Mouse (Mus musculus) hematopoietic stem cell, adult 5-6 weeks (primary cell): ENCODE measurements around the gene Rnf152. TPM values are rescaled to one million over a fixed set of nuclear protein-coding genes. Genes with fewer than 3 reads are reported as not detected.

ENCODE experiments used
- ATAC-seq, 2 experiments: fragments of 125-278 bp in 1 of 2; replicated peaks in 1 of 2; 2 replicates each; pipeline ENCODE4 v1.8.0; 2016 to 2017; ENCODE audit warnings: inconsistent platforms in 2 of 2, mild to moderate bottlenecking in 2 of 2, moderate number of reproducible peaks in 2 of 2, low read depth in 1 of 2, moderate TSS enrichment in 1 of 2; ENCODE audit not compliant: low FRiP score in 2 of 2, poor library complexity in 2 of 2, severe bottlenecking in 2 of 2, insufficient read depth in 1 of 2, low TSS enrichment in 1 of 2
- total RNA-seq: library from RNA; stranded (forward); fragments of 172-1452, 232-1000 nt; gene quantifications from 2 replicates; pipeline ENCODE4 v1.2.3, GENCODE M21; 2017

Gene Rnf152
- total RNA-seq = not detected in 2 replicates

DNA sequence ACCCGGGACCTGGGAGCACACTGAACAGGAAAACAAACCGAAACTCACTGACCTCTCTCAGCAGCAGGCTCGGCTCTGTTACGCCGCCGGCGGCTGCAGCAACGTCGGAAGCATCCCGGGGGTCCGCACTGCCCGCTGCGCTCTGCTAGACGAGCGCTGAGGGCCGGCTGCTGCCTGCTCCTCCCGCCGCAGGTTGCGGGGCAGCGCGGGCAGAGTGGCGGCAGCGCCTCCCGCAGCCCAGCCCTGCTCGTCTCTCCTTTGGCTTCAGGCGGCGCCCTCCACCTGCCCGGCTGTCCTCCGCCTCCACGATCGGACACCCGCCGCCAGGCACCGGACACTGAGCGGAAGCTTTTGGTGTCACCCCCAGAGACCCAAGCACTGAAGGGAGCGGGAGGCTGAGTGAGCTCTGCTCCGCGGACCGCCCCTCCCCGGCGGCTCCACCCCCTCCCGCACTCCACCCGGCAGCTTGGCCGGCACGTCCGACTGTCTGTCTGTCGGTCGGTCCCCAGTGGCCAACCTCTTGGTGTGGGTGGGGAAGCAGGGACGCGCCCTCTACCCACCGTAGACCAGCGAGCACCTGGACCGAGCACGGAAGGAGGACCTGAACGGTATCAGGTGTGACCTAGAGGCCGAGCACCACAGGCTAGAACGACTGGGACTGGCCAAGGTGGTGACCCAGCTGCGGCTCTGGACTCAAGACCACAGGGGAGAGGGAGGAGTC is at the start of gene Rnf152:
Gene Rnf152 (minus strand): TSS at position 420 of the 721 bp plus-strand sequence.
- ATAC-seq = peak; percentile 65 to 70

DNA sequence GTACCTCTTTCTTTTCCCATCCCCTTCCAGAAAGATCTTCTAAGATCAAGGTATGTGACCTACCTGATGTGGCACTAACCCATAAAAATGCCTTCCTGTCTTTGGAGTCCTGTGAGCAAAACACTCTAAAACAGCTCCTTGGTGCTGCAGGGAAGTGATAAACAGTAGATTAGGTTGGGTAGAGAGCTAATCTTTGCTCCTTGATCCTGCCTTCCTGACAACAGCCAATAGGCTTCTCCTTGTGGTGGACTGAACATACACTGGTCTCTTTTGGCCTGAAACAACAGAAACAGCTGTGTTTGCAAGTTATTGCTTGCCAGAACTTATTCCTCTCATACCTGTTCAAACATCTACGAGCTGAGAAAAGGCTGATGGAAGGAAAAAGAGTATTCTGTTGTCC is 46.3 kb upstream of the Rnf152 start:
- ATAC-seq = no peak

DNA sequence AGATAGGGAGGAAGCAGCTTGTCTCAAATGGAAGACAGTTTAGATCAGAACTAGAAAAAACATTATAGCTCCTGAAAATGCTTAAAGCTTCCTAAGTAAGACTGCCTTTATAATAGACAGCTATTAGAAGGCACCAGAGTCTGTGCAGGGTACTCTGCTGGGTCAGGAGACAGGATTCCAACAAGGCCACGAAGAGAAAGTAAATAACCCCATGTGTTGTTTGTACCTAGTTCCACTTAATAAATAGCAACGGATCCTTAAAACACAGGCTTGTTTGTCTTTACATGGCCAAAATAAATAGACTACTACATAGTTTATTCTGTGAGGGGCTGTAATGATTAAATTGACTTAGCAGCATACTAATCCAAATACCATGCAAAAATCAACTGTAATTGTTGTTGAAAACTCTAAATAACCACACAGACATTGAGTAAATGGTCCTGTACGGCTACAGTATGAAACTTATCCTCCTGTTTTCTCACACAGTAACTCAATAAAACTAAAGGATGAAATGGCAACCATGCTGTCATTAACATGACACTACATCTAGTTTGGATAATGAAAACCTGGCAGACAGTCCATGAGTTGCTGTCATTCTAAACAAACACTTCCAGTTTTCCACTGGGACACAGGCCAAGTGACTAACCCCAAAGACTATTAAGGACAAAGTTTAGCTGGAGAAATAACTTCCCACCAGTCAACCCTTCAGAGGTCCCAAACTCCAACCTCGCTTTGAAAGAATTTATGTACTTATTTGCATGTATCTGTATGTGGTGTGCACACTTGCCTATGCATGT is 27.8 kb upstream of the Rnf152 start:
- ATAC-seq = no peak

DNA sequence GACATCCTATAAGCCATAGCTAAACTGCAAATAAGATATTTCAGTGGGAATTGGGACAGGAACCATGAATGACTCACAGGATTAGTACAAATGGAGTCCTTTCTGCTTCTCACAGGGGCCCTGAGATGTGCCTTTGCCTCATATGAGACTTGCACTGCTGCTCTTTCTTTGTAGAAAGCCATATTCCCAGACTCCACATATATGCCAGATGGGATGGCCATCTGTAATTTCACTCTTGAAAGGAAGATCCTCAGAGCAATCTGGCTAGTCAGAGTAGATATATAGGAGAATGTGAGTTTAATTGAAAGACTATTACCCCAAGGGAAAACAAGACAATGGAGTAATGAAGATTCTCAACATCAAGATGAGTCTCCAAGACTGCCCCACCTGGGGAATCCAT is 21.0 kb upstream of the Rnf152 start:
- no peak for ATAC-seq

DNA sequence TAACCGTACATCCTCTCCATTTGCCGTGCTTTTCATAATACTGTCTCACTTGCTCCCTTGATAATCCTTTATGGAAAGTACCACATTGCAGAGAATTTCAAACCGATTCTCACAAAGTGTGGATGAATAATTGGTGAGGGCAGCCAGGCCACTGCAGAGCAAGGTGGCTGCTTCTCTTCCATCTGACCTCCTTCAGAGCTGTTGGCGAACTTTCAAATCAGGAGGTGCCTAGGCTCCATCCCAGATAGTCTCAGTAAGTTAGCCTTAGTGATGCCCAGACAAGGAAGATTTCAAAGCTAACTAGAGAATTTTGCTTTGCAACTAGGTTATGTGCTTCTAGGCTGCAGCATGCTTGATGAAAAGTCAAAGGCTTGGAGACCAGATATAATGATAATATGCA is 18.1 kb upstream of the Rnf152 start:
- no peak for ATAC-seq

DNA sequence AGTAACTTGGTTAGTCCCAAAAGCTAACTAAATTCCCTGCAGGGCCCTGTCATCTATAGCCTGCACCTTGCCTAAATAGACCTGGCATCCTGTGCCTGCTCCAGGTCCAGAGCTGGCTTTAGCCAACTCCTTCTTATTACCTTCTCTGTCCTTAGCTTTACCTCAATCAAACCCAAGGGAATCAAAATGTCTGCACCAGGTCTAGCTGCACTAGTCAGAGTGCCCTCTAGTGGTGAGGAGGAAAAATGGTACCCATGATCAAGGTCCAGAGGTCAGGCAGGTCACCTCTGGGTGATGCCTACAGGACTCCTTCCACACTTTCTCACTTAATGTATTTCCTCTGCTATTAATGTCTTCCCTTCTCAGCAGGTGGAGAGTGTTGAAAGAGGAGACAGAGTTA is 6.2 kb upstream of the Rnf152 start:
- peak; percentile 68 to 74 for ATAC-seq

DNA sequence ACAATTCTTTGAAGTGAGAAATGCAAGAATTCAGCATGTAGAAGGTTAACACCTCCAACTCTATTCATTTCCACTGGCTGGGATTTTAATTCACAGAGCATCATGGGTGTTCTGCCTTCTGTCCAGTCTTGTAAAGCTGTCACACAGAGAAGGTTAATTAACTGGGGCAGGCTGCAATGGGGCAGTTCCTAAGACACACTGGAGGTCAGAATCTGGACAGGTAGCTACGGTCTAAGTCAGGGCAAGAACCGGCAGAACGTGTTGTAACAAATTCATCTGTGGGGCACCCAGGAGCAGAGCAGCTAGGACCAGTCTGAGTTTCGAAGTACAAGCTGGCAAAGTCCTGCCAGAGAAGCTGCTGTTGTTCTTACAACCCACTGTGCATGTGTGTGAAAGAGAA is 2.4 kb upstream of the Rnf152 start:
- no peak for ATAC-seq

DNA sequence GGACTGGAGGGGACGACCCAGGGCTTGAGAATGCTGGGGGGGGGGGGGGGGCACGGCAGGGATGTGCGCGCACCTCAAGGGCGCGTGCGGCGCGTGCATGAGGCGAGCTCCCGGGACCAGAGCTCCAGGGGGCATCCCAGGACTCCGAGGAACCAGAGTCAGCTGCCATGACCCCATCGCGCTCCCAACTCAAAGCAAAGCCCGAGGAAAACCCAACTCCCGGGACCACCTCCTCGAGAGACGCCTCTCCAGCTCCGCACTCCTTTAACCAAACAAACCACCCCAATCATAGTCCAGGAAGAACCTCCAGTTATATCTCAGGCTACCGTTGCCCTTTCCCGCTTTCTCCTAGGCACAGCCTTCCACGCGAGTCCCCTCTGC is 610 bp downstream of the Rnf152 start:
- peak in 1 of 2 experiments; percentile 0; a peak in 1 of 4 replicates for ATAC-seq

DNA sequence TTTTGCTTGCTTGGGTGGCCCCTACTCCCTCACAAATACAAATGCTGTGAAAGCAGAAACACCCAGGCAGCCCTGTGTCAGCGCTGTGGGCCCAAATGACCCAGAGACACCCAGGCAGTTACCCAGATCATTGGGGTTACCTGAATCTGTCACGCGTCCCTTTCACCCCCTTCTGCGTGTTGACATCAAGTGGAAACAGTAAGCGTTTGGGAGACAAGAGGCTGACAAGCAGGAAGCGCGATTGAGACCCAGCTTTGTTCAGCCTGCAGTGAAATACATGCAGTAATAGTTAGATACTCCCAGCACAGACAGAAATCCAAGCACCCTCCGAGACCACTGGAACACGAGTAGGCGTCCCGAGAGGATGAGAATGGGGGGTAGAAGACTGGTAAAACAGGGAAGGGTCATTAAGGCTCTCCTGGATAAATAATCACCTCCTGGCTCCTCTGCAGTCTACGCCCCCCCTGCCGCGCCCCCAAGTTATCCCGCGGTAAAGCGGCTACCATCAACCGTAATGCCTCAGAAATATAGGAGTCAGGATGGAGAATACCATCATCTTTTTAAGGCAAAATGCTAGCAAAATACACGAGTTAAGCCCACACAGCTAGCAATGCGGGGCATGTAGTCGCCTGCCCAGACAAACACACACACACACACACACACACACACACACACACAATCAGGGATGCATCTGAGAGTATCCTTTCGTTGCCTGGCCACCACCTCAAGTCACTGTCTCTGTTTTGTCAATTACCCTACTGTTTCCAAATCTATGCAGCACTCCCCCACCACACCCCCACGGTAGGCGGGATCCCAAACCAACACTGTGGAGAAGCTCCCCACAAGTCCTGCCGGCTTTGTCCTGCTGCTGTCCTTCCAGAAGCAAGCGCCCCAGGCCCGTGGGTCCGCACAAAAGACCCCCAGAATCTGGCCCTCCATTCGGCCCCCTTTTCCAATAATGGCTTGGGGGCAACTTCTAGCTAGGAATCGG is 1.3 kb downstream of the Rnf152 start:
- no peak for ATAC-seq

DNA sequence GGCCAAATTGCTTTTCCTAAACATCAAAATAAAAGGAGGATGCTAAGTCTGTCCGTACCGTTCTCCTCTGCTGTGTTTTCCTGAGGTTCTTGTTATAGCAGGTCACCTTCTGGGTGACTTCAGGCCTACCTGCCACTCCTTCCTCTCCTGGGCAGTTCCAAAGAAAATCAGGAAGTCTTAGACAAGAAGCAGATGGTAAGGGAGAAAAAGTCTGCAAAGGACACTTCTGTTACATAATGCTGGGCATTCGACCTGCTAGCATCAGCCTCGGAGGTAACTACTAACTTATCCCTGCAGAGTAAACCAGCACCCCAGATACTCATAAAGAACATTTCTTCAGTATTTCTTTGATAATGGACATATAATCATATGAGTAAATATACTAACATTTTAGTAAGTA is 4.7 kb downstream of the Rnf152 start:
- no peak for ATAC-seq

DNA sequence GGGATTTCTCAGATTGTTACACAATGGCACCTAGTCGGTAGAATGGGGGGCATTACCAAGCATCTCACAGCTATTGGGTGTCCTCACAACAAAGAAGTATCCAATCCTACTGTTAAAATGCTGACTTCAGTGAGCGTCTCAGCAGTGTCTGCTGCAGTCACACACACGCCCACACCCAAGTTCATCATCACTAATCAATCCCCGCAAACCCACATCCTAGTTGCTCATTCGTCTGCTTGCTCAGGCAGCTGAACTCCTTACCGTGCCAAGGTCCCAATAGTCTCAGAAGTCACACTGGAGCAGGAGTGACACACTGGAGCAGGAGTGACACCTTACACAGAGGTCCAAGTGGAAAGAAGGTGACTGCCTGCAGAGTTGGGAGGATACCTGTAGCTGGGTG is 14.2 kb downstream of the Rnf152 start:
- no peak for ATAC-seq

DNA sequence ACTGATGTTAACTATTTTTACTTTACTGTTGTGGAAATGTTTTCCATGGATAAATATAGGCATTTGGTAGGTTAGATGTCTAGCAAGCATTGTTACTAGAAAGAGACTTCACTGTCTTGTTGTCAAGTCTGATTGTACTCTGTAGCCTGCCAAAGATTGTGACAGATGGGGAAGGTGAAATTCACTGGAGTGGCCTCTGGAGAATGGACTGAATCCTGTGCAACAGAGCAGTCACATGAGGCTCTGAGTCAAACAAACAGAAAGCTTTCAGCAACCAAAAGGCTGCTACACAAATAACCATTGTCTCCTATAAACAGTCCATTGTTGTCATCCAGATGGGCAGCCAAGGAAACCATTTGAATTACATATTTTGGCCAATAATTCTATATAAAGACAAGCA is 15.6 kb downstream of the Rnf152 start:
- ATAC-seq = no peak

DNA sequence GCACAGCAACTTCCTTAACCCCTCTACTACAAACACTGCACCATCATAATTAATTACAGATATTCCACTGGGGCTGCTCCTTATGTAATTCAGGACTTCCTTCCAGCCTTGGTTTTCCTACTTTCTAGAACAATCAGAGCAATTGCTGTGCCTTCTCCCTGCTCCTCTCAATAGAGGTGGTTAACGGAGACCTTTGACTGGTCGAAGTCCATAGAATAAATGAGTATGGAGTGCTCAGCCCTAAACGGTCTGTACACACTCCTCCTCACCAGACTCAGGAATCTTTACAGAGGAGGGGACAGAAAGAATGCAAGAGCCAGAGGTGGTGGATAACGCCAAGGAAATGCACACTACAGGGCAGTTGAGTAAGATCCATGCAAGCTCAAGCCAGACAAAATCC is 19.1 kb downstream of the Rnf152 start:
- no peak for ATAC-seq

DNA sequence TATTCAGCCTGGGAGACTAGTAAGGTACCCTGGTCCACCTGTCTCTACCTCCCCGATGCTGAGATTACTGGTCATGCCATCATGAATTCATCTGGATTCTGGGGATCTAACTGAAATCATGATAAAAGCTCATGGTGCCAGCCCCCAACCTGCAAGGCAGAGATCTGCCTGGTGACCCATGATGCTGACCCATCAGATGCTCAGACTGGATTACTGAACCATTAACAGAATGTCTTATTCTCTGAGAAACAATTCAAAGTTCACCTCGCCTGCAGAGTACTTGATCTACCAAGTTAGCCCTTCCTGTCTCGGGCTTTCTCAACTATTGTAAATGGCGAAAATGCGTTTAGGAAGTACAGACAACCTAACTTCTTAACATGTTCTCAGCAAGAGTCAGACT is 20.4 kb downstream of the Rnf152 start:
- no peak for ATAC-seq

DNA sequence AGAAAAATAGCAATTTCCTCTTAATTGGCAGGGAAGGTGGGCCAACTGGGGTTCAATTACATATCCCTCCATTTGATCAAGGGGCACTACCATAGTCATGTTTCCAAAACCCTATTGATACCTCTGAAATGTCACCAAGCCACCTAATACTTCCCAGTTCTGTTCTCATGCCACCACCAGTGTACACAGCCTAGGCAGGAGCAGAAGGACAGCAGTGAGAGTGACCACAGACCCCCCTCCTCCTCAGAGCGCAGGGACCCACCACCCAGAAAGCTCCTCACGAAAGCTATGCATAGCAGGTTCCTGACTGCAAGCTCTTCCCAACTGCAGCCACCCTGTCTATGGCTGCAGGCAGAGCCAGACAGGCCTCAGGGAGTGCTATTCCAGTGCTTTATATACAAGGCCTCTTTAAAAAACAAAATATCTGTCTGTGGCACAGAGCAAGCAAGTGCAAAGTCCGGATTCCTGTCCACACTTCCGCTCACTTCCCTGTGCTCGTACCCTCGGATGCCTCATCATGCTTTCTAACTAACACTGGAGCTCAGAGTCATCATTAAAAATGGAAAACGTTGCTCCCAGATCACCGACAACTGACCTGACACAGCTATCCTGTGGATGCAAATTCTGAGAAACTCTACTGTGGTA is 24.3 kb downstream of the Rnf152 start:
- no peak for ATAC-seq

DNA sequence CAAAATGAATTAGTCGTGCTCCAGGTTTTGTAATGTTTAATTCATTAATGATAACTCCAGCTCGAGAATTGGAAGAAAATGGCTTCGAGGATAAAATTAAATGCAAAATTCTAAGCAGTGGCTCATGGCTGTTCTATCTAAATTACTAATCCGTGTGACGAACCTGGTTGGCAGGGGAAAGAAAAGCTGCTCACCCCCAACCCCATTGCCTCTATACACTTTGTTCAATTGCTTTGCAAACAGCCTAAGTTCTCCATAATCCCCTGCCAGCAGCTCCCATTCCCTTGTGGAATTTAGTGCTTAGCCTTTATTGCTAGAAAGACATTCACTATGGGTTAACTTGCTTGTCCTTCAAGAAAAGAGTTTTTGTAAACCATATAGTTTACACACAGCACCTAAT is 24.9 kb downstream of the Rnf152 start:
- ATAC-seq = no peak

DNA sequence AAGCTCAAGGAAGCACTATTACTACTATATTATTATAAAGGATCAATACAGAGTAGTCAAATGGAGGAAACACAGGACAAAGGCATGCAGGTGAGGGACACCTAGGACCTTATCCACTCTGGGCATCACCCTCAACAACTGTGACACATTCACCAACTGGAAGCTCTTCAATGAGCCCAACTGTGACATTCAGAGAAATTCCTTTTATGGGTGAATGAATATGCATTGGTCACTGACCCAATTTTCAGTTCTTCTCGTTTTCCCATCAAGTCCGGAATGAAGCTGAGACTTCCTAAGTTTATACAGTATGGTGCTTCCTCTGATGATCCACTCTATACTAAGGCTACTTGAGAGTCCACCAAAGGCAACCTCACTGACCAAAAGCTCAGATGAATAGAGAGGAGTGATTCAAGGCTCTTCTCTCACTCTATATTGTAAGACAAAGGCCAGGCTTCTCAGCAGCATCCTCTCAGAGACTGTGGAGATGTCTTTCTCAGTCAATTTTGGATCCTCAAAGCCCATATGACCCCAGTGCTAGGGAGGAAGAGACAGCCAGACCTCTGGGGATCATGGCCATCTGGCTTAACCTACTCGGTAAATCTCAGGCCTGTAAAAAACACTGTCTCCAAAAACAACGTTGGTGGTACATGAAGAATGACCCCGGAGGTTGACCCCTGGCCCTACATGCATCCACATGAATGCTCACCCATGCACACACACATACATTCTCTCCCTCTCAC is 25.8 kb downstream of the Rnf152 start:
- ATAC-seq = no peak
